Mouse (Mus musculus) right cerebral cortex, postnatal 25 days (tissue): ENCODE results near the gene Smg6.

ENCODE experiments used
- DNase-seq: peaks from one replicate; pipeline ENCODE4 v3.0.0; 2022

Smg6 gene

DNA sequence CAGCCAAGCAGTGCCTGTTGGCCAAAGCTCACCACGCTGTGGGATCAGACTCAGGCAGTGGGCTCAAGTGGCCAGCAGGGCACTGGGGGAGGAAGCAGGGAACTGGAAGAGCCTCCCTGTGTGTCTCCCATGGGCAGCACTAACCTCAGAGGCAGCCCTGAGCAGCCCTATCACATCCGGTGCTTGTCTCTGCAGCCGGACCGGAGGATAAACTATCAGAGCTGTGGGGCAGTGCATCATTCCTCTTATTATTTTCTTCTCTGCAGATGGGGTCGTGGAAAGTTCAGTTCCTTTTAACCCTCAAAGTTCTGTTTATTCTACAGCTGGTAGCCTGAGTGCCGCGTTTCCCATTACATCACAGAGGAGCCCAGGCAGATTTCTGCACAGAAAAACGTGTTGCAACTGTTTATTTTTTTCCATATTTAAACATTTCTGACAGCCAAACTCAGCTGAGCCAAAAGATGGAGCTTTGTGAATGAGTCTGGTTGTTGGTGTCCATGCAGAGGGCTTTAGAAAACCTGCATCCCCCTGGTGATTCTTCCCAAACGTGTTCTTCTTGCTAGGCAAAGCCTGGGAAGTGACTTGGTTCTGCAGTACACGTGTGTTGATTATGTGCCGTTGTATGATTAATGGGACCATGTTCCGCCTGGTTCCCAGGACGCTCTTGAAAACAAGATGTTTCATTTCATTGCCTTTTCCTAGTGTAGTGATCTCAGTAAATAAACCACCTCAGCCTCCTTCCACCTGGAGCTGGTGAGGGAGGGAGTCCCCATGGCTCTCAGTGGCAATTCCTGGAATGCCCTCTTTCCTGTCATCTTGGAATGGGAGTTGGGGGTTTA, 126.3 kb downstream of the Smg6 start:
- DNase-seq, result no peak

GRCm38 (mm10) chr11:75053020-75053419, 127.4 kb downstream of the Smg6 start:
- no peak for DNase-seq

GRCm38 (mm10) chr11:75053722-75054121, 128.1 kb downstream of the Smg6 start:
- no peak for DNase-seq

- peak; percentile 36 for DNase-seq
Measured at GRCm38 (mm10) chr11:75054184-75054877, 128.7 kb downstream of the Smg6 start.

- DNase-seq, result no peak
Measured at GRCm38 (mm10) chr11:75054878-75055214, 129.2 kb downstream of the Smg6 start.

DNA sequence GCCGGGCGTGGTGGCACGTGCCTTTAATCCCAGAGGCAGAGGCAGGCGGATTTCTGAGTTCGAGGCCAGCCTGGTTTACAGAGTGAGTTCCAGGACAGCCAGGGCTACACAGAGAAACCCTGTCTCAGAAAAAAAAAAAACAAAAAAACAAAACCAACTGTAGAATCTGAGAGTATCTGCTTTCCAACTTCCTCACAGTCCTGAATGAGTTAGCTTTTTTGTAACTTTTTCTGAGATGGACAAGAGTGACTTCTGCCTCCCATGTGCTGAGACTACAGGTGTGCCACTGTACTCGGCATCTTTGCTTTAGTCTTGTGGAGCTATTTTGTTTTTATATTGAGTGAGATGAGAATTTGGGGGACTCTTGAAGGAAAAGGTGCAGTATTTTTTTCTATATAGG, 137.0 kb downstream of the Smg6 start:
- DNase-seq, result no peak

GRCm38 (mm10) chr11:75064266-75064665, 138.6 kb downstream of the Smg6 start:
- no peak for DNase-seq

- DNase-seq, result no peak
Measured at GRCm38 (mm10) chr11:75071352-75071751, 145.7 kb downstream of the Smg6 start.

- DNase-seq, result no peak
Measured at GRCm38 (mm10) chr11:75072932-75073625, 147.5 kb downstream of the Smg6 start.

GRCm38 (mm10) chr11:75073696-75074095, 148.1 kb downstream of the Smg6 start:
- DNase-seq, result no peak

DNA sequence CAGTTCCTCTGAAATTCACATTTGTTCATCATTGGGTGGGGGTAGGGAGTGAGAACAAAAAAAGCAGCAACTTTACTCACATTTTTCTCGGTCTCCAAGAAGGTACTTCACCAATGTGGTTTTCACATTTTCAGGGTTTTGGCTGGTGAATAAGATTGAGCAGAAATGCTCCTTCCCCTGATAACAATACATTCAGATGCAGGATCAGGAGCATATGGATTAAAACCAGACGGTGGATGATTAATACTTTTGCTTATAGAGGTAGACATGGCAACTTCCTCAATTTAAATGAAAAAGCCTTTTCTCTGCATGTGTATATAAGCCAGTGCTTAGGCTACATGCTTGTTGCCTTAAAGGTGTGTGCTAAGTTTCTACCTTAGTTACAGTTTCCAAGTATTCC, 148.9 kb downstream of the Smg6 start:
- no peak for DNase-seq

GRCm38 (mm10) chr11:75078616-75079015, 153.0 kb downstream of the Smg6 start:
- DNase-seq, result no peak

- no peak for DNase-seq
Measured at GRCm38 (mm10) chr11:75083031-75083430, 157.4 kb downstream of the Smg6 start.

DNA sequence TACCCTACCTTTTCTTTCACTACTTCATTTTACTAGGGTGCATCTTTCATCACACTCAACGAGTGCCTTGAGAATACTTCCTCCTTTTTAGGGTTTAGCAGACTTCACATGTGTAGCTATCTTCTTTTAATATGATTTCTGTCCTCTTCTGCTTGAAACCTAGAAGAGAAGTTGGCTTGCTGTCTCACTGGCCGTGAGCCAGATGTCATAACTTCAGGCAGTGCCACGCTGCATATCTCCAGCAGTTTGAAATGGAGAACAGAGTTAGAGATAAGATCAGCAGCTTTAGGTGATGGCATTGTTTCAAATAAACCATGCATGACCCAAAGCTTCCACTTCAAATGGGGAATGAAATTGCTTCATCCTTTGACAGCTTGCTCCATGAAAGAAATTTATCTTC, 166.5 kb downstream of the Smg6 start:
- no peak for DNase-seq

GRCm38 (mm10) chr11:75092656-75093055, 167.0 kb downstream of the Smg6 start:
- DNase-seq, result no peak

- DNase-seq, result no peak
Measured at GRCm38 (mm10) chr11:75094759-75095158, 169.1 kb downstream of the Smg6 start.

- DNase-seq, result no peak
Measured at GRCm38 (mm10) chr11:75102763-75103339, 177.2 kb downstream of the Smg6 start.

GRCm38 (mm10) chr11:75106614-75107013, 181.0 kb downstream of the Smg6 start:
- DNase-seq, result no peak

DNA sequence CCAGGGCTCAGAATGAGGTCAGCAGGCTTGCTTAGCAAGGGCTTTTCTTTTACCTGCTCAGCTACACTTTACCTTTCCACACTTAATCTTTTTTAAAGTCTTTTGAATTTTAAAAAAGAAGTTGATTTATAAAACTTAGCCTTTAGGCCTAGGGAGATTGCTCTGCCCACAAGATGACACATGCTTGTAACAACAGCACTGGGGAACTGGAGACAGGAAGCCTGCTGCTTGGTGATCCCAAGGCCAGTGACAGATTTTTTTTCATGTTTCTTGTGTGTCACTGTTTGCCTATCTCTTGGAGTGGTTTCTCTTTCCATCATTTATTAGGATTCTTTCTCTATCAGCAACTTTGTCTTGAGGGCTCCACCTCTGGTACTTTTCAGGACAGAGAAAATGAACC, 183.3 kb downstream of the Smg6 start:
- no peak for DNase-seq

GRCm38 (mm10) chr11:75116379-75116778, 190.8 kb downstream of the Smg6 start:
- DNase-seq, result no peak

DNA sequence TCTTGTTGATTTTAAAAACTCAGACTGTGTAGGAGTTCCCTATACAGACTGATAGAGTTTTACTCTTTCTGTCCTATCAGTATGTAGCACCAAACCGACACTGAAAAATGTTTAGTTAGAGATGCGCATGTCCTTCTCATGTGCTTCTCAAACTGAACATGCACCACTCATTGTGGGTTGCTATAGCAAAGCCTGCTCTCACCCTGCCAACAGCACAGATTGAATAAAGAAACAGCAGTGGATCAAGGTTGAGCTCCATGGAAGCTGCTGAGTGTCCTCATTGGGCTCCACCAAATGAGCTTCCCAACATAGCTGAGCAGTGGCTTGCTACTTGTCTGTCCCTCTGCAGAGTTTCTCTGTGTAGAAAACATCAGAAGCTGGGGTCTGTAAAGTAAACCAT, 192.5 kb downstream of the Smg6 start:
- no peak for DNase-seq

- peak; percentile 66 for DNase-seq
Measured at GRCm38 (mm10) chr11:75119298-75119697, 193.7 kb downstream of the Smg6 start.

DNA sequence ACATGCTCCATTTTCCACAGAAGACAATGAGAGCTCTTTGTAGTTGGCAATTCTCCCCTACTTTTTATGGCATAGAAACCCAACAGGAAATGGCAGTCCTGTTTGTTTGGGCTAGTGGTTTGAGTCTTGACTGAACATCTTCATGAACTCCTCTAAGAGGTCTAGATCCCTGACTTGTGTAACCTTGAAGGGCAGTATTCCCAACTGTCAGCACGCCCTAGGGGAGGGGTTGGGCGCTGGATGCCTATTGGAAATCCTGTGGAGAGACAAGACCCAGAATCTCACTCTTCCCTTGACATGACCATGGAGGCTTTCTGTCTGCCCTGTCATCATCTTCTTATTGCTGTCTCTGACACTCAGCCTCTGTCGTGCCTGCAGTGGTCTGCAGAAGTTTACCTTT, 194.2 kb downstream of the Smg6 start:
- DNase-seq, result no peak

DNA sequence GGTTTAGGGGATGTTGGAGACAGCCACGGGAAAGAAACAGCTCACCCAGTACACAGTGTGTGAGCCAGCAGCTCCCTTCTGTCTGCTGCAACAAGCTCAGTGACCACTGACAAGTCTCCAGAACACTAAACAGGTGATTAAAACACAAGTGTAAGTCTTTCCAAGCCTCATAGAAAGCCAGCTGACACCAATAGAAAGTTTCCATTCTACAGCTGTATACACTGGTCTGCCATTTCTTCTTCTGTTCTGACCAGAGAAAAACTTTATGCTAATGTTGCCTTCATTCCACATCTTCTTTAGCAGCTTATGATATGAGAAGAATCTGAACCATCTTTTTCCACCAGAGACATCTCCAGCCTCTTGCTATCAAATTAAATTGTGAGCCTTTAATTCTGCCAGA, 195.7 kb downstream of the Smg6 start:
- no peak for DNase-seq
